Mouse (Mus musculus): ENCODE measurements around the gene Acsm4. TPM values are rescaled to one million over a fixed set of nuclear protein-coding genes. Genes with fewer than 3 reads are reported as not detected.

The Acsm4 gene
- total RNA-seq, 2 experiments from 2014 or later = not detected

- intact Hi-C loops (cut with DNase I) = no loop called here
- DNase-seq = no peak
These were observed 70.7 kb downstream of the Acsm4 start, which contains the start of gene Acsm3 for GRCm38 (mm10) chr7:119760527-119760951. TSS of gene Acsm3 (plus strand) at chr7:119760923.

GRCm38 (mm10) chr7:119762166-119762697 is 72.4 kb downstream of the Acsm4 start:
- no peak for DNase-seq
- intact Hi-C loops (cut with DNase I) = no loop called here

Other genes starting within 250 kb of the Acsm4 start
- not detected for gene Gp2, start 230.7 kb upstream of the Acsm4 start, total RNA-seq (2021)
- not detected for gene Umod, start 210.7 kb upstream of the Acsm4 start, total RNA-seq (2021)
- 10 to 100 TPM in 1 of 2 experiments, 1 to 10 TPM in 1; 8.8 to 17.7 TPM for gene Acsm5, start 170.6 kb upstream of the Acsm4 start, total RNA-seq (2021)
- gene Pdilt, start 166.5 kb upstream of the Acsm4 start, total RNA-seq (2021) = not detected
- gene Acsm2, start 135.7 kb upstream of the Acsm4 start, total RNA-seq (2021) = not detected
- gene Acsm1, start 83.0 kb upstream of the Acsm4 start, total RNA-seq (2021) = not detected
- gene Thumpd1, start 30.8 kb downstream of the Acsm4 start, total RNA-seq (2021) = 10 to 100 TPM; 14.8 to 17.6 TPM
- gene Acsm3, start 70.9 kb downstream of the Acsm4 start, total RNA-seq (2021) = under 1 TPM; 0.38 to 0.83 TPM
- gene Rexo5, start 104.0 kb downstream of the Acsm4 start, total RNA-seq (2021) = 1 to 10 TPM; 1.6 to 1.7 TPM
- gene Eri2, start 104.0 kb downstream of the Acsm4 start, total RNA-seq (2021) = 1 to 10 TPM; 1.9 to 2.3 TPM
- 1 to 10 TPM; 7.9 to 9.0 TPM for gene Lyrm1, start 205.8 kb downstream of the Acsm4 start, total RNA-seq (2021)
- 10 to 100 TPM in 1 of 2 experiments, 1 to 10 TPM in 1; 9.2 to 14.5 TPM for gene Dcun1d3, start 206.3 kb downstream of the Acsm4 start, total RNA-seq (2021)

Measured in heart, postnatal 36 days (tissue).